Mouse (Mus musculus) CD4-positive naive resting alpha-beta T cell, adult 57 days (primary cell): ENCODE data around the gene Mrps31. TPM values are rescaled to one million over a fixed set of nuclear protein-coding genes. Genes with fewer than 3 reads are reported as not detected.

Experiments
- total RNA-seq: library from RNA; stranded (reverse); gene quantifications from one replicate; pipeline ENCODE4 v1.2.4, GENCODE M21; 2023

Mrps31 gene
- 11.0 TPM for total RNA-seq

DNA sequence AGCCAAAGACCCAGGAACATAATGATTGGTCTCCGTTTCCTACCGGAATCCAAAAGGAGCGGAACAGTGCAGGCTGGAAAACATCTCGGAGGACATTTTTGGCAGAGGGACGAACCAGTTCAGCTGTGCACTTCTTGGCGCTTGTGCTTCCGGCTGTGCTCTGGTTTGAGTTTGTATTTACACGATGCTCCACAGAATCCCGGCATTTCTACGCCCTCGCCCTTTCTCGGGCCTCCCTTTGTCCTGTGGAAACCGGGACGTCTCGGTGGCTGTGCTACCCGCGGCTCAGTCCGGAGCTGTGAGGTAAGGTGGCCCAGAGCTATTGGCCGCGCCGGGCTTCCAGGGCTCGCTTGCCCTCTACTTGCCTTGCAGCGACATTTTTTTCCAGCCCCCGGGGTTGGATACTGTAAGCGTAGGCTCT is at the start of gene Mrps31:
Gene Mrps31, plus strand, starts transcription at position 80 of the 421 bp plus-strand sequence.

DNA sequence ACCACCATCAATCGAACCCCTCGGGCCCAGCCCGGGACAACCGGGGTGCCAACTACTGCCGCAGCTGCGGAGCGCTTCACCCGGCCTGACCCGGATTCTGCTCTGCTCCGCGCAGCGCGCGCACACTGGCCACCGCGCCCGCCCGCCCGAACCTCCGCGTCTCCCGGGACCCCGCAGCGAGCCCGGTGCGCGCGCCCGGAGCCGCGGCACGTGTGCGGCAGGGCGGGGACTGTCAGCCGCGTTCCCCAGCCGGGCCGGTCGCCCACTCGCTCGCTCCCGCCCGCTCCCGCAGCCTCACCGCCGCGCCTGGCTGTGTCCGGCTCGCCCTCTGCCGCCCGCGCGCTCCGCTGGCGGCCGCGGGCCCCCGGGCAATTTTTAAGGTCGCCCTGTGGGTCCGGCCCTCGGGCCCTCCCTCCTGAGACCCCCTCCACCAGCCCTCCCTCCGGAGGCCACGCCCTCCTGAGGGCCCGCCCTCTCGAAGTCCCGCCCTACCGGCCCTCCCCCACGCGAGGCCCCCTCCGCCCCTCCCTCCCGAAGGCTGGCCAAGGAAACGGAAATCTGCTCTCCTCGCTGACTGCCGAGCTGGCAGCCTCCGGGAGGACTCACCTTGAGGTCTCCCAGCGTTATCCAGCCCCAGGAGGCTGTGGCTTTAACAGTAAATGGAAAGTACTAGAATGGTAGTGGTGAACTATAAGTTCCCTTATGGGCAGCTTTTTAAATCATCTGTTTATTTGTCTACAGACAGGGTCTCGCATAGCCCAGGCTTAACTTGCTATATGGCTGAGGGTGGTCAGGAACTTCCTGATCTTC is 12.8 kb upstream of the Mrps31 start, which contains the start of gene Slc25a15:
Gene Slc25a15, minus strand, starts transcription at position 456 of the 810 bp plus-strand sequence.

Other genes with a start within 250 kb of the Mrps31 start
- gene Nek3, start 244.9 kb upstream of the Mrps31 start, total RNA-seq: 7.4 TPM
- 1.4 TPM for gene Ckap2, start 225.5 kb upstream of the Mrps31 start, total RNA-seq
- gene Vps36, start 218.6 kb upstream of the Mrps31 start, total RNA-seq: 25.3 TPM
- 0.80 TPM for gene Thsd1, start 184.0 kb upstream of the Mrps31 start, total RNA-seq
- gene Tpte, start 127.9 kb upstream of the Mrps31 start, total RNA-seq: not detected
- 5.6 TPM for gene Slc25a15, start 12.8 kb upstream of the Mrps31 start, total RNA-seq